Mouse (Mus musculus) liver, embryonic 12.5 days (tissue): ENCODE data around the gene Lmbr1l. TPM values are rescaled to one million over a fixed set of nuclear protein-coding genes. Genes with fewer than 3 reads are reported as not detected.

ENCODE experiments used
- ATAC-seq: fragments of 200-750 bp; cut with Nextera tagmentation; 2 replicates; pipeline ENCODE4 v1.8.0; 2017; ENCODE audit warnings: moderate number of reproducible peaks, mild to moderate bottlenecking, moderate library complexity
- H3K27ac ChIP-seq: fragments of 300-500 bp; sonication (generic); 2 replicates; pipeline ENCODE4 v1.5.1; 2016; ENCODE audit warnings: mild to moderate bottlenecking
- H3K27me3 ChIP-seq: fragments of 300-500 bp; sonication (generic); replicated peaks from 2 replicates; pipeline ENCODE4 v1.6.1; 2016; ENCODE audit warnings: mild to moderate bottlenecking, moderate library complexity
- H3K36me3 ChIP-seq: fragments of 300-500 bp; sonication (generic); 2 replicates; pipeline ENCODE4 v1.6.1; 2016; ENCODE audit warnings: mild to moderate bottlenecking, moderate library complexity
- H3K4me1 ChIP-seq: fragments of 300-500 bp; sonication (generic); 2 replicates; pipeline ENCODE4 v1.6.1; 2016
- H3K4me2 ChIP-seq: fragments of 300-500 bp; sonication (generic); 2 replicates; pipeline ENCODE4 v1.6.1; 2016; ENCODE audit warnings: mild to moderate bottlenecking, moderate library complexity
- H3K4me3 ChIP-seq: fragments of 300-500 bp; sonication (generic); 2 replicates; pipeline ENCODE4 v1.5.1; 2016; ENCODE audit warnings: mild to moderate bottlenecking, moderate library complexity
- H3K9ac ChIP-seq: fragments of 300-500 bp; sonication (generic); 2 replicates; pipeline ENCODE4 v1.6.1; 2016; ENCODE audit warnings: mild to moderate bottlenecking, moderate library complexity
- H3K9me3 ChIP-seq: fragments of 300-500 bp; sonication (generic); replicated peaks from 2 replicates; pipeline ENCODE4 v1.6.1; 2016; ENCODE audit warnings: mild to moderate bottlenecking, moderate library complexity
- WGBS: fragments of 180-500 bp; shearing (Covaris S2); methylation state at CpG from one replicate; pipeline ENCODE4 v1.1.7; 2016; ENCODE audit not compliant: insufficient replicate concordance; 5-methylcytosine and 5-hydroxymethylcytosine counted together
- polyA plus RNA-seq: library from polyadenylated mRNA; unstranded; fragments of >200 nt; fragmentation: Nextera tagmentation; extraction: Ambion mirVana; gene quantifications from 2 replicates; pipeline ENCODE4 v1.2.1, GENCODE M21; 2016

Gene Lmbr1l
- polyA plus RNA-seq, 1 experiment from 2014 or later = 4.6 TPM

GRCm38 (mm10) chr15:98891907-98892606 is 26.0 kb downstream of the Lmbr1l start:
- peak; percentile 64 for ATAC-seq

GRCm38 (mm10) chr15:98891198-98891742 is 26.8 kb downstream of the Lmbr1l start:
- Histone ChIP-seq H3K9me3 (no peaks in the 10 kb centered on the region), H3K4me2 (peak overlapping the region; percentile 59), H3K36me3 (no peaks in the 10 kb centered on the region), H3K4me3 (peak overlapping the region; percentile 29), H3K4me1 (peaks cover 52% of the 10 kb centered on the region), H3K27ac (no peak overlapping the region), H3K9ac (no peak overlapping the region), H3K27me3 (peaks cover 58% of the 10 kb centered on the region)
- 19% methylated on average over 19 of the region's 19 CpGs for WGBS
- no peak for ATAC-seq

More at GRCm38 (mm10) chr15:98891907-98892606, 26.0 kb downstream of the Lmbr1l start:
- WGBS = 6% methylated on average over 6 of the region's 6 CpGs
- Histone ChIP-seq H3K4me1 (peaks cover 60% of the 10 kb centered on the region), H3K4me3 (no peak overlapping the region), H3K27ac (no peak overlapping the region), H3K36me3 (no peaks in the 10 kb centered on the region), H3K9ac (no peak overlapping the region), H3K9me3 (no peaks in the 10 kb centered on the region), H3K4me2 (peak overlapping the region; percentile 59), H3K27me3 (peaks cover 60% of the 10 kb centered on the region)

DNA sequence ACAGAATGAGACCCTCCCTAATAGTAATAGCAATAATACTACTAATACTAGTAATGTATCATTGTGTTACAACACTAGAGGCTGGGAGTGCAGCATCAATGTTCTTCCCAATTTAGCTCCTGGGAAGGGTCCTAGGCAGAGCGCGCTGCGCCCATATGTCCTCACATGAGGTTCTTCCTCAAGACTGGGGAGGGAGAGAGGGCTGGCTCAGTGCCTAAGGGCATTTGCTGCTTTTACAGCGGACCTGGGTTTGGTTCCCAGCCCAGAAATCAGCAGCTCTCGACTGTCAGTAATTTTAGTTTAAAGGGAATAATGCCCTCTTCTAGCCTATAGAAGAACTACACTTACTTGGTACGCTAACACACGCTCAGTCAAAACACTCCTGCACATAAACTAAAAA is 30.5 kb downstream of the Lmbr1l start:
- Histone ChIP-seq H3K27me3 (peaks cover 21% of the 10 kb centered on the region), H3K9ac (no peak overlapping the region), H3K4me2 (no peak overlapping the region), H3K4me3 (no peak overlapping the region), H3K4me1 (peaks cover 16% of the 10 kb centered on the region), H3K9me3 (no peaks in the 10 kb centered on the region), H3K27ac (no peak overlapping the region), H3K36me3 (no peaks in the 10 kb centered on the region)
- 79% methylated on average over 7 of the region's 7 CpGs for WGBS
- ATAC-seq = no peak

- no peak for ATAC-seq
- H3K36me3 ChIP-seq = no peaks in the 10 kb centered on the region
- no peak overlapping the region for H3K9ac ChIP-seq
- WGBS = 71% methylated on average over 8 of the region's 8 CpGs
- no peak overlapping the region for H3K27ac ChIP-seq
- peaks cover 16% of the 10 kb centered on the region for H3K4me1 ChIP-seq
- no peak overlapping the region for H3K4me3 ChIP-seq
- peaks cover 14% of the 10 kb centered on the region for H3K27me3 ChIP-seq
- H3K9me3 ChIP-seq = no peaks in the 10 kb centered on the region
- no peak overlapping the region for H3K4me2 ChIP-seq
Observed at GRCm38 (mm10) chr15:98886667-98887387, 31.2 kb downstream of the Lmbr1l start.

GRCm38 (mm10) chr15:98884106-98884505 is 33.9 kb downstream of the Lmbr1l start:
- 0 out of 2 replicates have a peak overlapping the region, but pooled peaks have one; percentile 2 for H3K27ac ChIP-seq
- peaks cover 28% of the 10 kb centered on the region for H3K4me1 ChIP-seq
- H3K9ac ChIP-seq = no peak overlapping the region
- no peak for ATAC-seq
- peaks cover 11% of the 10 kb centered on the region for H3K27me3 ChIP-seq
- H3K9me3 ChIP-seq = no peaks in the 10 kb centered on the region
- H3K36me3 ChIP-seq = no peaks in the 10 kb centered on the region
- no peak overlapping the region for H3K4me2 ChIP-seq
- H3K4me3 ChIP-seq = no peak overlapping the region
- 62% methylated on average over 1 of the region's 1 CpGs for WGBS

GRCm38 (mm10) chr15:98883661-98884060 is 34.4 kb downstream of the Lmbr1l start:
- Histone ChIP-seq H3K4me1 (peaks cover 28% of the 10 kb centered on the region), H3K9ac (no peak overlapping the region), H3K9me3 (no peaks in the 10 kb centered on the region), H3K27me3 (peaks cover 10% of the 10 kb centered on the region), H3K36me3 (no peaks in the 10 kb centered on the region), H3K27ac (0 out of 2 replicates have a peak overlapping the region, but pooled peaks have one; percentile 2), H3K4me2 (no peak overlapping the region), H3K4me3 (no peak overlapping the region)
- ATAC-seq = no peak

- Histone ChIP-seq H3K27me3 (peaks cover 2% of the 10 kb centered on the region), H3K4me3 (peak overlapping the region; percentile 80), H3K9me3 (no peaks in the 10 kb centered on the region), H3K27ac (peak overlapping the region; percentile 80), H3K4me1 (peaks cover 37% of the 10 kb centered on the region), H3K36me3 (no peaks in the 10 kb centered on the region), H3K4me2 (peak overlapping the region; percentile 96), H3K9ac (peak overlapping the region; percentile 53)
- WGBS = 24% methylated on average over 5 of the region's 5 CpGs
- ATAC-seq = peak; percentile 22; the same call in 1 of the 2 replicates
Observed at GRCm38 (mm10) chr15:98881656-98882008, 36.4 kb downstream of the Lmbr1l start.

GRCm38 (mm10) chr15:98880978-98881655 is 36.9 kb downstream of the Lmbr1l start:
- WGBS = under 1% methylated on average over 48 of the region's 48 CpGs
- Histone ChIP-seq H3K9ac (peak overlapping the region; percentile 78), H3K4me3 (peak overlapping the region; percentile 80), H3K9me3 (no peaks in the 10 kb centered on the region), H3K4me1 (peaks cover 37% of the 10 kb centered on the region), H3K36me3 (no peaks in the 10 kb centered on the region), H3K4me2 (peak overlapping the region; percentile 96), H3K27me3 (no peaks in the 10 kb centered on the region), H3K27ac (peak overlapping the region; percentile 90)
- ATAC-seq = peak; percentile 95

- Histone ChIP-seq H3K27ac (no peak overlapping the region), H3K27me3 (no peaks in the 10 kb centered on the region), H3K9ac (no peak overlapping the region), H3K4me3 (no peak overlapping the region), H3K4me2 (no peak overlapping the region), H3K9me3 (no peaks in the 10 kb centered on the region), H3K4me1 (peaks cover 48% of the 10 kb centered on the region), H3K36me3 (no peaks in the 10 kb centered on the region)
- ATAC-seq = no peak
- WGBS = 10% methylated on average over 3 of the region's 3 CpGs
Observed at GRCm38 (mm10) chr15:98877331-98877730, 40.7 kb downstream of the Lmbr1l start.

DNA sequence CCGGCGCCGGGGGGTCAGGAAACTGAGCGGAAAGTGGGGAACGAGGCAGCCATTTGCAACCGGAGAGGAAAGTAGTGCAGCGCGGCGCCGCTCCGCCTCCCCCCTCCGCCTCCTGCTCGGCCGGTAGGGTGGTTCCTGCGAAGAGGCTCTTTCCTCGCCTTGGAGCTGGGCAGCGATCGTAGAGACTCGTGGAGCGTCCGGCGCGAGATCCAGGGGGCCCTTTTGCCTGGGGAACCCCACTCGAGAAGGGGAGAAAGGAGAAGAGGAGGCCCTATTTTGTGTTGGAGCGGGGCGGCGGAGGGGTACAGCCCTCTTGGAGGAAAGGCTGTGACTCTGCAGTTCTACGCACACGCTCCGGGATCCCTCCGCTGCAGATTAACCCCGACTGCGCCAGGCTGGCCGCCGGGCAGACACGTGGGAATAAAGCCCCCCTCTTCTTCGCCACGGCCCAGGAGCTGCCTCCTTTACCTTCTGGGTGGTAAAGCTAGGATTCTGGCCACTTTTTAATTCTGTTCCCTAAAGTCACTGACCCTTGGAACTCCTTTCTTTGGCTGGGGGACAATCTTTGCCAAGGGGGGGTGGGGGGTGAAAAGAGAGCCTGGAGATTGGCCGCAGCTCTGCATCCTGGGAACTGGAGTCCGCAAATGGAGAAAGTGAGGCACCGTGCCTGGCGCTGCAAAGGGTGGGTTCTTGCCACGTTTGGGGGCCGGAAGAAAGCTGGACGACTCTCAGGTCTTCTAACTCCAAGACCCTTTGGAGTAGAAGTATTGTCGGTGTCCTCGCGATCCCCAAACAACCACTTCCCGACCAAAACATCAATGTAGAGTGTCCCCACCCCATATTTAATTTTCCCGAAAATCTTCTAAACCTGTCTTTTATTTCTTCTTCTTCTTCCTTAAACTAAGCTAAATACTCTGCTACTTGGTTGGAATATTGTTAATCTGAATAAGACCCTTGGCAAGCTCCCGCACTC is 45.8 kb downstream of the Lmbr1l start:
- H3K27ac ChIP-seq = peak overlapping the region; percentile 95
- H3K4me2 ChIP-seq = peak overlapping the region; percentile 96
- no peaks in the 10 kb centered on the region for H3K9me3 ChIP-seq
- peak; percentile 75 for ATAC-seq
- H3K4me1 ChIP-seq = peaks cover 51% of the 10 kb centered on the region
- 2% methylated on average over 51 of the region's 51 CpGs for WGBS
- H3K36me3 ChIP-seq = peaks cover 1% of the 10 kb centered on the region
- peak overlapping the region; percentile 99 for H3K4me3 ChIP-seq
- H3K9ac ChIP-seq = peak overlapping the region; percentile 99
- no peaks in the 10 kb centered on the region for H3K27me3 ChIP-seq
